ENCODE assay signal across 10 mouse cellular contexts in the genomic region with DNA sequence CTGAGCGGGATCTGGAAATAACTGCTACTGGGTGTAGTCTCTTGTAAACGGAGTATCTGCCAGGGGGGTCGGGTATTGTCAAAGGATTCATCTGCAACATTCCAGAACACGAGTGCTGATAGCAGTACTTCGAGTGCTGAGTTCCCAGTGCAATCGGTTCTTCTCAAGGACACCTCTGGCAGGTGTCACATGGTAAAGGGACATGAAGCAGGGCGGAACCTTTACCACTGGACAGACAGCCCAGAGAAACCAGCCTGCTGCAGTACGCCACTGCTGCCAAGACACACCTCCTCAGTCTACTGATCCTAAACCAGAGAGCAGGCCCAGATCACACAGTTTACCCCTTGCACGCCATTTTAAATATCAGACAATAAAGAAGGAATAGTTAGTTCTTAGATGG. TPM values are rescaled to one million over a fixed set of nuclear protein-coding genes. Genes with fewer than 3 reads are reported as not detected.
A peak's percentile ranks its signal among the peaks of the same experiment; 100 is the strongest.
DNase-seq lines count a peak whose midpoint lies in the region; ATAC-seq and TF ChIP-seq lines count a peak whose summit lies in the region.
"Had no signal": no experiment of that assay in that cellular context is flagged by ENCODE, and none has a peak within 500 bp of the region (broad histone marks: within the 10 kb centered on the region; RNA-seq: fewer than 3 reads in every experiment).

No protein-coding gene starts in this region.

- no peaks in the 10 kb centered on the region for H3K9me3 ChIP-seq in embryonic facial prominence, embryonic 14.5 days (ENCODE audit: control insufficient read depth, low read length)
- H3K9me3 ChIP-seq in hindbrain, embryonic 11.5 days (ENCODE audit: control insufficient read depth, low read length): no peaks in the 10 kb centered on the region
- H3K9me3 ChIP-seq in lung, embryonic 16.5 days (ENCODE audit: control insufficient read depth, low read length): no peaks in the 10 kb centered on the region

- peak; percentile 17; the same call in 1 of the 2 replicates for ATAC-seq in embryonic facial prominence, embryonic 14.5 days (ENCODE audit: low read depth)
- peak; percentile 38; the same call in 1 of the 2 replicates for ATAC-seq in hindbrain, embryonic 11.5 days (ENCODE audit: low FRiP score)
- peak; percentile 11; the same call in 1 of the 2 replicates for ATAC-seq in lung, embryonic 16.5 days (ENCODE audit: low read depth)

- no peak for TF ChIP-seq CTCF in kidney, adult 2 months (conservative IDR thresholded peaks at IDR 0.05; ENCODE audit: insufficient read depth, insufficient read length, low read depth, low read length)

- no peak overlapping the region for H3K9ac ChIP-seq in embryonic facial prominence, embryonic 14.5 days (ENCODE audit: low read depth, low read length)
- no peak overlapping the region for H3K9ac ChIP-seq in hindbrain, embryonic 11.5 days (ENCODE audit: low read depth, low read length)
- H3K9ac ChIP-seq in lung, embryonic 16.5 days (ENCODE audit: low read length): no peak overlapping the region

- H3K4me2 ChIP-seq in embryonic facial prominence, embryonic 14.5 days (ENCODE audit: low read depth, low read length): peak overlapping the region; percentile 55
- peak overlapping the region; percentile 44 for H3K4me2 ChIP-seq in hindbrain, embryonic 11.5 days (replicated peaks; ENCODE audit: low read depth, low read length)
- peak overlapping the region; percentile 62 for H3K4me2 ChIP-seq in lung, embryonic 16.5 days (ENCODE audit: low read depth, low read length)

- 62% methylated on average over 9 of the region's 9 CpGs for WGBS in kidney, adult 2 months
- 58% methylated on average over 9 of the region's 9 CpGs for WGBS in embryonic facial prominence, embryonic 14.5 days
- WGBS in hindbrain, embryonic 11.5 days: 60% methylated on average over 9 of the region's 9 CpGs
- WGBS in lung, embryonic 16.5 days: 36% methylated on average over 9 of the region's 9 CpGs

- no peaks in the 10 kb centered on the region for H3K36me3 ChIP-seq in kidney, adult 2 months (ENCODE audit: control insufficient read depth, insufficient read depth, low read length)
- H3K36me3 ChIP-seq in embryonic facial prominence, embryonic 14.5 days (ENCODE audit: control insufficient read depth, insufficient read depth, low read length): no peaks in the 10 kb centered on the region
- no peaks in the 10 kb centered on the region for H3K36me3 ChIP-seq in hindbrain, embryonic 11.5 days (ENCODE audit: control insufficient read depth, insufficient read depth, low read length)
- no peaks in the 10 kb centered on the region for H3K36me3 ChIP-seq in lung, embryonic 16.5 days (ENCODE audit: control insufficient read depth, insufficient read depth, low read length)

- no peak overlapping the region for H3K27ac ChIP-seq in kidney, adult 2 months (ENCODE audit: insufficient read depth, low read depth, low read length)
- H3K27ac ChIP-seq in embryonic facial prominence, embryonic 14.5 days (replicated peaks; ENCODE audit: low read depth, low read length): no peak overlapping the region
- no peak overlapping the region for H3K27ac ChIP-seq in hindbrain, embryonic 11.5 days (ENCODE audit: low read depth, low read length)
- H3K27ac ChIP-seq in lung, embryonic 16.5 days (ENCODE audit: low read length): no peak overlapping the region

- DNase-seq in kidney, adult 2 months: peak; percentile 11
- no peak for DNase-seq in kidney, postnatal 10 days
- no peak for DNase-seq in embryonic facial prominence, embryonic 14.5 days (ENCODE audit: low spot score)
- no peak for DNase-seq in hindbrain, embryonic 11.5 days (ENCODE audit: low spot score)
- no peak for DNase-seq in MN1 (ENCODE audit: low spot score)
- no peak for DNase-seq in layer of hippocampus, adult 9-10 months (ENCODE audit: low spot score)
- DNase-seq in left cerebral cortex, adult 8-10 months (ENCODE audit: low spot score in 2 of 2): no peak

- no peaks in the 10 kb centered on the region for H3K4me1 ChIP-seq in kidney, adult 2 months (ENCODE audit: control insufficient read depth, insufficient read depth, low read length)
- H3K4me1 ChIP-seq in embryonic facial prominence, embryonic 14.5 days (ENCODE audit: control insufficient read depth, insufficient read depth, low read length): no peaks in the 10 kb centered on the region
- H3K4me1 ChIP-seq in hindbrain, embryonic 11.5 days (replicated peaks; ENCODE audit: control insufficient read depth, insufficient read depth, low read length): no peaks in the 10 kb centered on the region
- peaks cover 6% of the 10 kb centered on the region for H3K4me1 ChIP-seq in lung, embryonic 16.5 days (replicated peaks; ENCODE audit: control insufficient read depth, insufficient read depth, low read length)

- H3K27me3 ChIP-seq in kidney, adult 2 months (replicated peaks; ENCODE audit: control insufficient read depth, insufficient read depth, low read length): no peaks in the 10 kb centered on the region
- H3K27me3 ChIP-seq in embryonic facial prominence, embryonic 14.5 days (replicated peaks; ENCODE audit: control insufficient read depth, insufficient read depth, low read length): peaks cover 31% of the 10 kb centered on the region
- H3K27me3 ChIP-seq in hindbrain, embryonic 11.5 days (ENCODE audit: control insufficient read depth, insufficient read depth, low read length): peaks cover 24% of the 10 kb centered on the region
- no peaks in the 10 kb centered on the region; the same call in 1 of the 2 replicates for H3K27me3 ChIP-seq in lung, embryonic 16.5 days (ENCODE audit: control insufficient read depth, insufficient read depth, low read depth, low read length)

- no peak for TF ChIP-seq POLR2A in kidney, adult 2 months (IDR thresholded peaks at IDR 0.05; ENCODE audit: low read depth, low read length)

- H3K4me3 ChIP-seq in kidney, adult 2 months (ENCODE audit: insufficient read depth, low read depth, low read length): no peak overlapping the region
- H3K4me3 ChIP-seq in embryonic facial prominence, embryonic 14.5 days (ENCODE audit: low read depth, low read length): peak overlapping the region; percentile 30
- H3K4me3 ChIP-seq in hindbrain, embryonic 11.5 days (ENCODE audit: low read depth, low read length): peak overlapping the region; percentile 29
- peak overlapping the region; percentile 41 for H3K4me3 ChIP-seq in lung, embryonic 16.5 days (ENCODE audit: low read length)

RNA-seq across cellular contexts. Expression of gene Prnd, which starts 4.2 kb away (rescaled TPM):
- polyA plus RNA-seq in kidney, adult 2 months (2012; rRNA removed): 0.92 and 1.0 TPM in 2 replicates
- polyA plus RNA-seq in embryonic facial prominence, embryonic 14.5 days (2014; fragmentation: Nextera tagmentation; extraction: Ambion mirVana): 46.9 and 47.6 TPM in 2 replicates
- 6.2 and 8.2 TPM in 2 replicates for polyA plus RNA-seq in hindbrain, embryonic 11.5 days (2014; fragmentation: Nextera tagmentation; extraction: Ambion mirVana)
- 33.6 and 38.3 TPM in 2 replicates for polyA plus RNA-seq in lung, embryonic 16.5 days (2015; fragmentation: Nextera tagmentation; extraction: Ambion mirVana)
- total RNA-seq in left cerebral cortex, adult 8-10 months (2022): under 1 TPM in 3 of 4 experiments, not detected in 1; 0.11 to 0.30 (median 0.21) TPM

RNA-seq across cellular contexts. Expression of gene Prn, which starts 45.1 kb away (rescaled TPM):
- not detected in 2 replicates for polyA plus RNA-seq in kidney, adult 2 months (2012; rRNA removed)
- not detected in 2 replicates for polyA plus RNA-seq in embryonic facial prominence, embryonic 14.5 days (2014; fragmentation: Nextera tagmentation; extraction: Ambion mirVana)
- not detected in 2 replicates for polyA plus RNA-seq in hindbrain, embryonic 11.5 days (2014; fragmentation: Nextera tagmentation; extraction: Ambion mirVana)
- not detected in 2 replicates for polyA plus RNA-seq in lung, embryonic 16.5 days (2015; fragmentation: Nextera tagmentation; extraction: Ambion mirVana)
- total RNA-seq in left cerebral cortex, adult 8-10 months (2022): not detected
- polyA plus RNA-seq: C2C12; spleen, adult 2 months had no signal

RNA-seq across cellular contexts. Expression of gene Prnp, which starts 45.1 kb away (rescaled TPM):
- polyA plus RNA-seq in kidney, adult 2 months (2012; rRNA removed): 144 and 146 TPM in 2 replicates
- 47.3 and 50.3 TPM in 2 replicates for polyA plus RNA-seq in embryonic facial prominence, embryonic 14.5 days (2014; fragmentation: Nextera tagmentation; extraction: Ambion mirVana)
- 34.4 and 35.1 TPM in 2 replicates for polyA plus RNA-seq in hindbrain, embryonic 11.5 days (2014; fragmentation: Nextera tagmentation; extraction: Ambion mirVana)
- 56.7 and 60.4 TPM in 2 replicates for polyA plus RNA-seq in lung, embryonic 16.5 days (2015; fragmentation: Nextera tagmentation; extraction: Ambion mirVana)
- 100 to 1,000 TPM; 819 to 855 (median 835) TPM for total RNA-seq in left cerebral cortex, adult 8-10 months (2022)
